Mouse (Mus musculus): ENCODE measurements around the gene Carhsp1.
A peak's percentile ranks its signal among the peaks of the same experiment; 100 is the strongest.

Gene Carhsp1

GRCm38 (mm10) chr16:8671551-8672349, at the start of gene Carhsp1:
TSS of gene Carhsp1 (minus strand) at chr16:8672155.
- DNase-seq (ENCODE audit: low read depth, low spot score) = peak; percentile 99

DNA sequence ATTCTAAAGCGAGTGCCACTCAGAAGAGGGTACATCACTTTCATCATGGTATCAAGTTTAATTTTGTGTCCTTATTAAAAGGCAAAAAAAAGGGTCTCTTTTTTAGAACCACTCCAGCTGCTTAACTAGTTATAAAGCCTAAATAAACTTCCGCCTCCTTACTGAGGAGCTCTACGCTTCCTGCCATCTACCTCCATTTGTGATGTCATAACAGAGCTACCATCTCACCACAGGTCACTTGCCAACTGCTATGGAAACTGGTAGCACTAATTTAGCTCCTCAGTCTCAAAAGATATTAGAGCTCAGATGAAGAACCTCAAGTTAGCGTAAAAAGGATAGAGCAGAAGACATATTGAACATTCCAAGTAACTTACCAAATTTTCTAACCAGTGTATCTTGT, 48.5 kb upstream of the Carhsp1 start:
- DNase-seq (ENCODE audit: low read depth, low spot score) = no peak

GRCm38 (mm10) chr16:8717744-8718143, 45.8 kb upstream of the Carhsp1 start:
- DNase-seq (ENCODE audit: low read depth, low spot score) = peak; percentile 64

- DNase-seq (ENCODE audit: low read depth, low spot score) = no peak
Measured at GRCm38 (mm10) chr16:8716300-8716699, 44.3 kb upstream of the Carhsp1 start.

DNA sequence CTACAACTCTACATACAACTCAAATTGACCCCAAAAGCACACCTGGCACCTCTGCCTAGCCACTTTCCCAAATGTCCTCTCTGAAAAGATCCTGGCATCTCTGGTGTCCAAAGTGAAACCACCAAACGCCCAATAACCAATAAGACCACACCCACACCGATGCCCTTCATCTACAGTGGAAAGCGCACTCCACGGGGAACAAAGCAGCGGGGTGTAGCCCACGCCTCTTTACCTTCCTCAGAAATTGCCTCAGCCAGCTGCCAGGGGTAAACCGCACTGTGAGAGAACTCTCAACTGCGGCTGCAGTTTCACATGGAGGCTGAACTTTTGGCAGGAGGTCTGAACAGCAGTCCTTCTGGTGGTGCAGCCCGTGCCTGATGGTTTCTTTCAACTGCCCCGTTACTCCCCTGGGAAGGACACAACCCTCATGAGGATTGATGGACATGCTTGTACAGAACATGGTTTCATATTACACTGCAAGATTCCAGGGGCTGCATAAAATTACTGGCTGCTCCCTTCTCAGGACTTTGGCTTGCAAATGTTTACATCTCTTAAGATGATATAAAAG, 43.6 kb upstream of the Carhsp1 start:
- peak; percentile 80 for DNase-seq (ENCODE audit: low read depth, low spot score)

DNA sequence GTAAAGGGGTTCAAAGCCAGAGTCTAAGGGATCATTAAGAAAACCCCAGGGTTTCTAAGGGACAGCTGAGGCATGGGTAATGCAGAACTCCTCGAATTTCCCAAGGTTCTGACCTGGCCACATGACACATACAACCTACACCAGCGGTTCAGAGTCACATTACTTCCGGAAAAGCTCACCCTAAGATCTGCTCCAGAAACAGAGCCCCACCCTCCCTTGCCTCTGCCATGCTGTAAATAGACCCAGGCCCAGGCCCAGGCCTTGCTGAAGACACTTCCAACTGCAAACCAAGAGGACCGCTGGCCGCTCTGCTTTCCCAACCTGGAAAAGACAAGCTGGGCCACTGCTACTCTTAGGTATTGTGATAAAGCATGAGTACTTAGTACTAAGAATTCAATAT, 42.9 kb upstream of the Carhsp1 start:
- no peak for DNase-seq (ENCODE audit: low read depth, low spot score)

DNA sequence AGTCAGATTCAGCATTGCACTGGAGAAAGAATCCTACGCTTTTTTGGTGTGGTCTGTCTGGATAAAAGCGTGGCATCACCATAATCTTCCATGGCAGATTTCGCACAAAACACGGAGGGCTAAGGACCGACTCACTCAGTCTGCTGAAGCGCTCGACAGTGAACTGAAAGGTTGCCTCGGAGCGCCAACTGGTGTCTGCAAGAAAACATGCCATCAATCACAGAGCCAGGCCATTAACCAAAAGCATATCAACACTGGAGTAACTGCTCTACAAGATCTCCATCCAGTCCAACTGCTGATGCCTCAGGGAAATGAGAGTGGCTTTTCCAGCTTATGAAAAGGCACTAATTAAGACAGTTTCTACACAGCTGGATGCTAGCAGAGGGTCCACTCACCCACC, 40.0 kb upstream of the Carhsp1 start:
- DNase-seq (ENCODE audit: low read depth, low spot score) = no peak

DNA sequence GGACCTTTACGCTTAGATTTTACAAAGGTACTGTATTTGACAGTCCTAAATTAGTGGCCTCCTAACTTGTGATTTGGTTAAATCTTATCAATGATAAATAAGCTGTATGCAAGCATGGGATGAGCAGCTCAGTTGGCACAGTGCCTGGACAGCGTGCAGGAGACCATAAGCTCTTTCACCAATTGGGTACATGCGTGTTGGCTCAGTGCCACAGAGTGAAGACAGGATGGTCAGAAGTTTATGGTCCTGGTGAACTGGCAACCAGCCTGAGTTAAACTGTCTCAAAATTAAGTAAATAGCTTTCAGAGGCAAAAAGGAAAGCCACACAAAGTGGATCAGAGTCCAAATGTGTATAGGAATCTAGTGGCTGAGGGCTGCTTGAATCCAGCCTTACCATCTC, 28.6 kb upstream of the Carhsp1 start:
- no peak for DNase-seq (ENCODE audit: low read depth, low spot score)

GRCm38 (mm10) chr16:8699556-8699955, 27.6 kb upstream of the Carhsp1 start:
- DNase-seq (ENCODE audit: low read depth, low spot score) = no peak

- no peak for DNase-seq (ENCODE audit: low read depth, low spot score)
Measured at GRCm38 (mm10) chr16:8691206-8691605, 19.3 kb upstream of the Carhsp1 start.

GRCm38 (mm10) chr16:8689979-8690656, 18.2 kb upstream of the Carhsp1 start:
- no peak for DNase-seq (ENCODE audit: low read depth, low spot score)

- no peak for DNase-seq (ENCODE audit: low read depth, low spot score)
Measured at GRCm38 (mm10) chr16:8687559-8688112, 15.7 kb upstream of the Carhsp1 start.

GRCm38 (mm10) chr16:8686871-8687535, 15.0 kb upstream of the Carhsp1 start:
- DNase-seq (ENCODE audit: low read depth, low spot score) = no peak

DNA sequence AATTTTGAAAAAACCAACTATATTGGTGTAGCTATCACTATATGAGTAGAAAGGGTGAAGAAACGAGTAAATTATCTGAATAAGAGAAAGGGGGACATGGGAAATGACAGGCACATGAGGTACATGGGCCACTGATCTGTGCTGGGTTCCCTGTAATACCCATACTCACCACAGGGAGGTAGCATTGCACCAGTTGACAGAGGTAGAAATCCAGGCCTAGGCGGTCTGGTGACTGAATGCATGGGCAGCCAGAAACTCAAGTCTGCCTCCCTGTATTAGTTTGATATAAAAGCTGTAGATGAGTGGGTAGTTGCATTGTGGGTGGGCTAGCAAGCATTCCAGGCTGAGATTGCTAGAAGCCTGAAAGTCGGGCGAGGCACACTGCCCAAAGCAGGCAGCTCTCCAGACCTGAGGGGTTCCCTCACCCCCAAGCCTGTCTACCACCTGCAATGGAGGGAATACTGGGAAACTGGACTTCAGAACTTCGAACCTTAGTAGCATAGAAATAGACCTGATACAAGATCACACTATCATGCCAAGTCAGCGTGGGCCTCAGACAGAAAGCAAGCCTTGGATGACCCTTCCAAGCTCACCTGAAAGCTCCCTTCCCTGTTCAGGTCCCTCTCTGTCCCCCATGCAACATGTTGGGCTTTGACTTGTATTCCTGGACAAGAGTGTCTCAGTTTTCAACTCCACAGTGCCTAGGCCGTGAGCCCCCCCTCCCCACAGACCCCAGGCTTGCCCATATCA, 14.3 kb upstream of the Carhsp1 start:
- DNase-seq (ENCODE audit: low read depth, low spot score) = peak; percentile 86

- no peak for DNase-seq (ENCODE audit: low read depth, low spot score)
Measured at GRCm38 (mm10) chr16:8685087-8685486, 13.1 kb upstream of the Carhsp1 start.

DNA sequence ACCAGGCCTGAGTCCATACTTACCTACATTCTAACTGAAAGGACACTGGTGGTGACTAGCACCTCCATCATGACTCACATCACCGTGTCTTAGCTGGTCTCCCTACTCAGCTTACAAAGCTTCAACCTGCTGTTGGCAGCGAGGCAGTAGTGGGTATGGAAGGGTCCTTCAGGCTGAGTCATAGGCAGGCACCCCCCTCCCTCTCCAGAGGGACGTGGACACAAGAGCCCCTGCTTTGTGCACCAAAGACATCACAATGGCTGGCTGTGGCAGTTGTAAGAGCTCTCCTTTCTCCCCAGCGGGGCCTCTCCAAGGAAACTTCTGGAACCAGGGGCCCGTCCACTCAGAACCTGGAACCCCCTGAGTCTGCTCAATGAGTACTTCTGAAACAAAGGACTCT, 8.5 kb upstream of the Carhsp1 start, which contains the start of gene Gm5767:
Gene Gm5767, plus strand, starts transcription at position 301 of the 400 bp plus-strand sequence.
- no peak for DNase-seq (ENCODE audit: low read depth, low spot score)

DNA sequence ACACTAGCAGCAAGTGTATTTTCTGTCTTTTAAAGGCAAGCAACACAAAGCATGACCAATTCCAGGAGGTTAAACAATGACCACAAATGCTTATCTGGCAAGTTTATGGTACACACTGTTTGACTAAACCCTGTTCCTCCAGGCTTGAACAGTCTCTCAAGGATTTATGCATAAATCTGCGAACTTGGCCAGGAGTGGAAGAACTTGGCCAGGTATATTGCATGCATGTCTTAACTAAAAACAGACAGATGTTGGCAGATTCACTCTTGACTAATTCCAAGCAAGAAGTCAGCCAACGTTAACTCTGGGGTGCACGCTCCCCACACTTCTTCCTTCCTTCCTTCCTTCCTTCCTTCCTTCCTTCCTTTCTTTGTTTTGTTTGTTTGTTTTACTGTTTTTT, 7.8 kb upstream of the Carhsp1 start:
- no peak for DNase-seq (ENCODE audit: low read depth, low spot score)

GRCm38 (mm10) chr16:8678676-8679075, 6.7 kb upstream of the Carhsp1 start:
- DNase-seq (ENCODE audit: low read depth, low spot score) = no peak

- DNase-seq (ENCODE audit: low read depth, low spot score) = no peak
Measured at GRCm38 (mm10) chr16:8678035-8678434, 6.1 kb upstream of the Carhsp1 start.

GRCm38 (mm10) chr16:8676800-8677199, 4.8 kb upstream of the Carhsp1 start:
- peak; percentile 69 for DNase-seq (ENCODE audit: low read depth, low spot score)

GRCm38 (mm10) chr16:8676228-8676627, 4.3 kb upstream of the Carhsp1 start:
- no peak for DNase-seq (ENCODE audit: low read depth, low spot score)
